Mouse (Mus musculus) cerebellum, adult 2 months (tissue): ENCODE measurements at regions not wholly inside any gene's neighbourhood (a gene's known extent, or its start where the extent isn't known, plus 50 kb on each side); places are given as distances from the start of the nearest gene placed in this dataset.

Experiments
- CTCF ChIP-seq: fragments of 200-500 bp; IDR thresholded peaks from 2 replicates; pipeline ENCODE4 v1.5.1; 2011; ENCODE audit warnings: low read depth, mild to moderate bottlenecking, control low read depth, low read length, moderate library complexity, borderline replicate concordance; ENCODE audit not compliant: insufficient read depth
- POLR2A ChIP-seq: fragments of 200-500 bp; IDR thresholded peaks from 2 replicates; pipeline ENCODE4 v1.6.1; 2011; ENCODE audit warnings: low read length, control low read depth, borderline replicate concordance; ENCODE audit not compliant: insufficient read depth

DNA sequence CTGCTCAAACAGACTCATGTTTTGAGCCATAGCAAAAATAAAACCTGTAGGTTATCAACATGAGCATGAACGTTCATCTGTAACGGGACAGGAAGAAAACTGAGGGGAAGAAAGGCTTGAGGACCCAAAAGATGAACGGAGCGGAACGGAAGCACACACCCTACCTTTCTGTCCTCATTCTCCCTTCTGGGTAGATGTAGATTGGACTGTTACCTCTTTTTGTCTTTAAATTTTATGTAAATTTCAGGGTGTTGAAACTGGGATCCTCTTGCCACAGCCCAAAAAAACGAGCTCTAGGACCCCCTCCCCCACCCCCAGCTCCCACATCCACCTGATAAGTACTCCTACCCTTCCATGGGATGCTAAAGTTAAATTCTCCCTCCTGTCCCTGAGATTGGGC, 107.8 kb upstream of the Ipo5 start:
- TF ChIP-seq CTCF (no peak), POLR2A (no peak)
